Mouse (Mus musculus) lung, postnatal 0 days (tissue): Measurements from ENCODE around the gene Muc1. TPM values are rescaled to one million over a fixed set of nuclear protein-coding genes. Genes with fewer than 3 reads are reported as not detected.

ENCODE experiments used
- ATAC-seq: fragments of 200-750 bp; cut with Nextera tagmentation; 2 replicates; pipeline ENCODE4 v1.8.0; 2017; ENCODE audit warnings: moderate library complexity
- DNase-seq: peaks from one replicate; pipeline ENCODE4 v3.0.0-alpha.2; 2016; ENCODE audit warnings: low spot score
- H3K27ac ChIP-seq: fragments of 300-500 bp; sonication (generic); 2 replicates; pipeline ENCODE4 v1.5.1; 2014; ENCODE audit warnings: antibody characterized with exemption, mild to moderate bottlenecking, low read length, mixed read lengths
- H3K27me3 ChIP-seq: fragments of 300-500 bp; sonication (generic); replicated peaks from 2 replicates; pipeline ENCODE4 v1.6.1; 2014; ENCODE audit warnings: low read length, mixed read lengths; ENCODE audit not compliant: insufficient read depth
- H3K36me3 ChIP-seq: fragments of 300-500 bp; sonication (generic); 2 replicates; pipeline ENCODE4 v1.6.1; 2014; ENCODE audit warnings: low read length, mixed read lengths; ENCODE audit not compliant: insufficient read depth
- H3K4me1 ChIP-seq: fragments of 300-500 bp; sonication (generic); 2 replicates; pipeline ENCODE4 v1.6.1; 2014; ENCODE audit warnings: antibody characterized with exemption, low read depth, low read length, mixed read lengths; ENCODE audit not compliant: insufficient read depth
- H3K4me2 ChIP-seq: fragments of 300-500 bp; sonication (generic); replicated peaks from 2 replicates; pipeline ENCODE4 v1.6.1; 2014; ENCODE audit warnings: low read depth, mild to moderate bottlenecking, low read length, moderate library complexity, mixed read lengths
- H3K4me3 ChIP-seq: fragments of 300-500 bp; sonication (generic); 2 replicates; pipeline ENCODE4 v1.5.1; 2014; ENCODE audit warnings: low read depth, low read length
- H3K9ac ChIP-seq: fragments of 300-500 bp; sonication (generic); replicated peaks from 2 replicates; pipeline ENCODE4 v1.6.1; 2014; ENCODE audit warnings: low read depth, mild to moderate bottlenecking
- H3K9me3 ChIP-seq: fragments of 300-500 bp; sonication (generic); 2 replicates; pipeline ENCODE4 v1.6.1; 2016; ENCODE audit warnings: low read length, mixed read lengths
- CTCF ChIP-seq: IDR thresholded peaks from 2 replicates; pipeline ENCODE4 v1.5.1; 2016; ENCODE audit warnings: antibody characterized with exemption, mild to moderate bottlenecking
- EP300 ChIP-seq: IDR thresholded peaks from 2 replicates; pipeline ENCODE4 v1.6.1; 2016; ENCODE audit warnings: antibody characterized with exemption, mild to moderate bottlenecking, control low read depth
- WGBS: fragments of 180-500 bp; shearing (Covaris S2); extraction: QIAGEN DNeasy Blood & Tissue Kit; methylation state at CpG from one replicate; pipeline ENCODE4 v1.1.7; 2014; 5-methylcytosine and 5-hydroxymethylcytosine counted together
- polyA plus RNA-seq: library from polyadenylated mRNA; unstranded; fragments of >200 nt; fragmentation: Nextera tagmentation; extraction: Ambion mirVana; gene quantifications from 2 replicates; pipeline ENCODE4 v1.2.1, GENCODE M21; 2015

Gene Muc1
- polyA plus RNA-seq, 1 experiment from 2014 or later: 307 TPM

GRCm38 (mm10) chr3:89236516-89236915 lies 7.7 kb downstream of the Muc1 start:
- H3K4me1 ChIP-seq: peaks cover 7% of the 10 kb centered on the region
- TF ChIP-seq EP300: no peak
- no peak for TF ChIP-seq CTCF
- no peak overlapping the region for H3K4me2 ChIP-seq
- no peaks in the 10 kb centered on the region for H3K27me3 ChIP-seq
- no peak overlapping the region for H3K4me3 ChIP-seq
- H3K9me3 ChIP-seq: no peaks in the 10 kb centered on the region
- ATAC-seq (no peak), DNase-seq (no peak)
- 77% methylated on average over 10 of the region's 10 CpGs for WGBS
- H3K36me3 ChIP-seq: no peaks in the 10 kb centered on the region
- no peak overlapping the region for H3K27ac ChIP-seq
- H3K9ac ChIP-seq: no peak overlapping the region

DNA sequence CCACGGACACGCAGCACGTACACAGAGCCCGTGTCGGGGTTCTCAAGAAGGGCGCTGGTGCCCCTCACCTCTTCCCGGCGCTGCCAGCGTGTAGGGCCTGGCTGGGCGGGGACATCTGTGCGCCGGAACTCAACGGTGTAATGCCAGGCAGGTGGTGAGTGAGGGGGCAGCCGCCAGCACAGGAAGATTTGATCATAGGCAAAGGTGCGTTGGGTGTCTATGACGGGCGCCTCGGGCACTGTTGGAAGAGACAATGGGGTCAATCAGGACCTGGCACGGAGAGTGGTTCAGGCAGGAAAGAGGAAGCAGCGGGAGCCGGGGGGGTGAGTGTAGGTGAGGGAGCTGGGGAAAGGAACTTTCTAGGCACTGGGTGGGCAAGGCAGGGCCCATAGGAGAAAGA lies 8.8 kb downstream of the Muc1 start:
- WGBS: 76% methylated on average over 21 of the region's 21 CpGs
- H3K9me3 ChIP-seq: no peaks in the 10 kb centered on the region
- H3K4me2 ChIP-seq: no peak overlapping the region
- ATAC-seq (no peak), DNase-seq (no peak)
- H3K4me3 ChIP-seq: no peak overlapping the region
- TF ChIP-seq CTCF (no peak), EP300 (no peak)
- no peak overlapping the region for H3K9ac ChIP-seq
- peaks cover 7% of the 10 kb centered on the region for H3K4me1 ChIP-seq
- no peaks in the 10 kb centered on the region for H3K27me3 ChIP-seq
- no peak overlapping the region for H3K27ac ChIP-seq
- H3K36me3 ChIP-seq: no peaks in the 10 kb centered on the region

DNA sequence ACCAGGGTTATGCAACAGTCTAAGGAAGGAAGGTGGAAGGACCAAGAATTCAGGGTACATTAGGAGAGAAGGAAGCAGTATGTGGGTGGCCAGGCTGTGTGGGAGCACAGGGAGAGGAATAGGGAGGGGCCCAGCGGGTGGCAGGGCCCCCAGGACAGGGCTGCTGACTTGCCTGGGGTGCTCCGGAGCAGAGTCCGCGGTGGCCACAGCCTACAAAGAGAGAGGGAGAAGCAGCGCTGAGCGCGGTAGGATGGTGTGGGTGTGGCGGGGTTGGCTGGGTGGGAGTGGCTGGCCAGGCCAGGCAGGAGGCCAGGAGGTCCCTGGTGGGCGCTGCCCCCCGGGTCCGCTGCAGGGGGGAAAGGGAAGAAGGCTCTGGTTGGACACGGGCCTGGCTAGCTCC lies 9.6 kb downstream of the Muc1 start:
- Histone ChIP-seq H3K4me1 (peaks cover 3% of the 10 kb centered on the region), H3K4me3 (no peak overlapping the region), H3K4me2 (0 out of 2 replicates have a peak overlapping the region, but pooled peaks have one; percentile 3), H3K9me3 (no peaks in the 10 kb centered on the region), H3K27ac (no peak overlapping the region), H3K36me3 (no peaks in the 10 kb centered on the region), H3K27me3 (no peaks in the 10 kb centered on the region), H3K9ac (no peak overlapping the region)
- WGBS: 43% methylated on average over 12 of the region's 12 CpGs
- TF ChIP-seq EP300 (no peak), CTCF (no peak)
- ATAC-seq (peak; percentile 8; the same call in 1 of the 2 replicates), DNase-seq (no peak)

DNA sequence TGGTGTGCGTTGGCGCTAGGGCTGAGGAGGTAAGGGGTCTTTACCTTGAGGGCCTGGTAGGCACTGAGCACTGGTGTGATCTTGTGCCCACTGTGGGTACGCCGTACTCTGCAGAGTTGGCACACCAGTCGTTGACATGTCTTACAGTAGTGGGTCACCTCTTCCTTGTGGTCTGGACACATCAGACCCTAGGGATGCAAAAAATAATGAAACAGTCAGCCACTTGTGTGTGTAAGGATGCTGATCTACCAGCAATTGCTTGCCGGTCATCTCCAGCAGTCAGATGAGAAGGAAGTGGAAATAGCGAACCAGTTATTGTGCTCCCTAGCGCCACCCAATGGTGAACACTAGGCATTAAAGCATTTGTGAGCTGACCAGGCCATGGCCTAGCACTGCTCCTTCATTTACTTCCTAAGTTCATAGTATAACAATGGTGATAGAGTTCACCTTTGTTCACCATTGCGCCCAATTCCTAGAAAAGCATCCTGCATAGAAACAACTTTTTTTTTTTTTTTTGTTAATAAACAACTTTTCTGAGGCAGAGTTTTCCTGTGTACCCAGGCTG lies 13.6 kb downstream of the Muc1 start:
- TF ChIP-seq CTCF: peak; percentile 87
- TF ChIP-seq EP300: no peak
- peak; percentile 85 for DNase-seq
- H3K27ac ChIP-seq: no peak overlapping the region
- peaks cover 6% of the 10 kb centered on the region for H3K27me3 ChIP-seq
- 70% methylated on average over 9 of the region's 9 CpGs for WGBS
- H3K9ac ChIP-seq: no peak overlapping the region
- H3K4me3 ChIP-seq: no peak overlapping the region
- H3K4me1 ChIP-seq: peaks cover 25% of the 10 kb centered on the region
- no peaks in the 10 kb centered on the region for H3K9me3 ChIP-seq
- no peak overlapping the region for H3K4me2 ChIP-seq
- no peak for ATAC-seq
- H3K36me3 ChIP-seq: no peaks in the 10 kb centered on the region

- H3K27me3 ChIP-seq: peaks cover 6% of the 10 kb centered on the region
- peak; percentile 72 for TF ChIP-seq CTCF
- no peak for TF ChIP-seq EP300
- ATAC-seq: peak; percentile 62
- no peak overlapping the region for H3K27ac ChIP-seq
- peaks cover 25% of the 10 kb centered on the region for H3K4me1 ChIP-seq
- 0 out of 2 replicates have a peak overlapping the region, but pooled peaks have one; percentile 11 for H3K4me2 ChIP-seq
- WGBS: 14% methylated on average over 14 of the region's 14 CpGs
- no peak overlapping the region for H3K9ac ChIP-seq
- H3K36me3 ChIP-seq: no peaks in the 10 kb centered on the region
- H3K9me3 ChIP-seq: no peaks in the 10 kb centered on the region
- peak; percentile 87 for DNase-seq
- H3K4me3 ChIP-seq: no peak overlapping the region
Observed at GRCm38 (mm10) chr3:89243609-89244008, 14.8 kb downstream of the Muc1 start.

- 17% methylated on average over 25 of the region's 25 CpGs for WGBS
- Histone ChIP-seq H3K36me3 (no peaks in the 10 kb centered on the region), H3K27me3 (peaks cover 6% of the 10 kb centered on the region), H3K4me3 (0 out of 2 replicates have a peak overlapping the region, but pooled peaks have one; percentile 19), H3K4me2 (peak overlapping the region; percentile 54), H3K9me3 (no peaks in the 10 kb centered on the region), H3K4me1 (peaks cover 25% of the 10 kb centered on the region), H3K9ac (no peak overlapping the region), H3K27ac (no peak overlapping the region)
- DNase-seq (peak; percentile 71), ATAC-seq (0 out of 2 replicates have a peak, but pooled peaks have one; percentile 18)
- TF ChIP-seq EP300 (no peak), CTCF (peak; percentile 51)
Observed at GRCm38 (mm10) chr3:89244158-89244981, 15.5 kb downstream of the Muc1 start.
